ENCODE assay signal across 8 mouse cellular contexts in the genomic region with DNA sequence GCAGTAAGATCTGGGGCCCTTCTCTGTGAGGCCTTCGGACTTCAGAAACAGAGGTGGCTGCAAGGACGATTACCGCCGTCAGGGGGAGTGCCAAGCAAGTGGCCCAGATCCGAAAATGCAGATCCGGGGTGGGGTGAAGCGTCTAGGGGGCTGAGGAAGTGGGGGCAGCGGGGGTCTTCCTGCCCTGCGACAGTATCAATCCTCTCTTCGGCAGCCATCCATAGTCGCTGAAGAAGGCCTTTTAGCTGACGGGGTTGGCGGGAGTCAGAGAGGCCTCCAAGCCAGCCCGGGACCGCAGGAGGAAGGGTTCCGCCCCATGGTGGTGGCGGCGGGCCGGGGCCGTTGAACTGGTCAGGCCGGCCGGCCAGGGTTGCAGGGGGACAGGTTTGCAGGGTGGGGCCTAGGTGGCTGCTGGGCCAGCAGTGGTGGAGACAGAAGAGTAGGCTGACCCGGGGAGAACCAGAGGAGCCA. TPM values are rescaled to one million over a fixed set of nuclear protein-coding genes. Genes with fewer than 3 reads are reported as not detected.
DNase-seq lines count a peak whose midpoint lies in the region; ATAC-seq and TF ChIP-seq lines count a peak whose summit lies in the region.

No protein-coding gene starts in this region.

- 22% methylated on average over 20 of the region's 23 CpGs for WGBS in hindbrain, embryonic 15.5 days
- under 1% methylated on average over 23 of the region's 23 CpGs for WGBS in liver, adult 2 months
- WGBS in midbrain, postnatal 0 days = 17% methylated on average over 23 of the region's 23 CpGs
- 13% methylated on average over 23 of the region's 23 CpGs for WGBS in stomach, embryonic 14.5 days

- H3K9me3 ChIP-seq in hindbrain, embryonic 15.5 days = no peaks in the 10 kb centered on the region
- no peaks in the 10 kb centered on the region for H3K9me3 ChIP-seq in midbrain, postnatal 0 days (ENCODE audit: low read length)
- H3K9me3 ChIP-seq in stomach, embryonic 14.5 days (ENCODE audit: control insufficient read depth, low read depth, low read length) = no peaks in the 10 kb centered on the region

- H3K4me2 ChIP-seq in hindbrain, embryonic 15.5 days = peak overlapping the region; percentile 46
- H3K4me2 ChIP-seq in midbrain, postnatal 0 days (ENCODE audit: low read depth, low read length, poor library complexity, severe bottlenecking) = peak overlapping the region; percentile 7; the same call in 1 of the 2 replicates
- peak overlapping the region; percentile 45 for H3K4me2 ChIP-seq in stomach, embryonic 14.5 days (replicated peaks; ENCODE audit: low read depth, low read length)

- peaks cover 18% of the 10 kb centered on the region; the same call in 1 of the 2 replicates for H3K4me1 ChIP-seq in hindbrain, embryonic 15.5 days (replicated peaks)
- peaks cover 4% of the 10 kb centered on the region for H3K4me1 ChIP-seq in liver, adult 2 months (ENCODE audit: control insufficient read depth, insufficient read depth, low read length)
- no peaks in the 10 kb centered on the region for H3K4me1 ChIP-seq in midbrain, postnatal 0 days (ENCODE audit: insufficient read depth, low read length)
- H3K4me1 ChIP-seq in stomach, embryonic 14.5 days (ENCODE audit: control insufficient read depth, insufficient read depth, low read length) = no peaks in the 10 kb centered on the region

- no peaks in the 10 kb centered on the region for H3K27me3 ChIP-seq in hindbrain, embryonic 15.5 days
- no peaks in the 10 kb centered on the region for H3K27me3 ChIP-seq in liver, adult 2 months (ENCODE audit: control insufficient read depth, insufficient read depth, low read length)
- no peaks in the 10 kb centered on the region for H3K27me3 ChIP-seq in midbrain, postnatal 0 days (ENCODE audit: insufficient read depth, low read length)
- H3K27me3 ChIP-seq in stomach, embryonic 14.5 days (ENCODE audit: control insufficient read depth, insufficient read depth, low read length) = no peaks in the 10 kb centered on the region

- TF ChIP-seq CTCF in liver, adult 2 months (IDR thresholded peaks at IDR 0.05; ENCODE audit: low read depth, low read length) = peak; percentile 79
- TF ChIP-seq CTCF in midbrain, postnatal 0 days (IDR thresholded peaks at IDR 0.05) = peak; percentile 65

- H3K79me2 ChIP-seq in liver, adult 2 months (ENCODE audit: control insufficient read depth, insufficient read depth, low read length) = peaks cover 3% of the 10 kb centered on the region; the same call in 1 of the 2 replicates

- no peak overlapping the region for H3K27ac ChIP-seq in hindbrain, embryonic 15.5 days (replicated peaks)
- H3K27ac ChIP-seq in liver, adult 2 months (replicated peaks; ENCODE audit: insufficient read depth, low read depth, low read length) = no peak overlapping the region
- H3K27ac ChIP-seq in midbrain, postnatal 0 days (ENCODE audit: low read depth, low read length) = no peak overlapping the region
- H3K27ac ChIP-seq in stomach, embryonic 14.5 days (ENCODE audit: low read length) = peak overlapping the region; percentile 21; the same call in 1 of the 2 replicates

- H3K36me3 ChIP-seq in hindbrain, embryonic 15.5 days = no peaks in the 10 kb centered on the region
- H3K36me3 ChIP-seq in liver, adult 2 months (ENCODE audit: control insufficient read depth, insufficient read depth, low read length) = no peaks in the 10 kb centered on the region
- no peaks in the 10 kb centered on the region for H3K36me3 ChIP-seq in midbrain, postnatal 0 days (ENCODE audit: insufficient read depth, low read length)
- no peaks in the 10 kb centered on the region for H3K36me3 ChIP-seq in stomach, embryonic 14.5 days (ENCODE audit: control insufficient read depth, insufficient read depth, low read length)

- peak overlapping the region; percentile 29; the same call in 1 of the 2 replicates for H3K9ac ChIP-seq in hindbrain, embryonic 15.5 days
- peak overlapping the region; percentile 72 for H3K9ac ChIP-seq in liver, adult 2 months (ENCODE audit: low read depth, low read length)
- H3K9ac ChIP-seq in midbrain, postnatal 0 days (replicated peaks; ENCODE audit: low read length, poor library complexity, severe bottlenecking) = no peak overlapping the region
- peak overlapping the region; percentile 65; the same call in 1 of the 2 replicates for H3K9ac ChIP-seq in stomach, embryonic 14.5 days (replicated peaks; ENCODE audit: low read depth, low read length)

- 0 out of 2 replicates have a peak, but pooled peaks have one; percentile 29 for ATAC-seq in frontal cortex, adult (ENCODE audit: low TSS enrichment)
- ATAC-seq in hindbrain, embryonic 15.5 days (ENCODE audit: low FRiP score, low read depth) = no peak
- no peak for ATAC-seq in midbrain, postnatal 0 days (ENCODE audit: low FRiP score)
- ATAC-seq in stomach, embryonic 14.5 days (ENCODE audit: insufficient number of reproducible peaks, insufficient read depth, low FRiP score, low read depth) = peak; percentile 51

- peak overlapping the region; percentile 31 for H3K4me3 ChIP-seq in hindbrain, embryonic 15.5 days
- peak overlapping the region; percentile 77 for H3K4me3 ChIP-seq in liver, adult 2 months (ENCODE audit: insufficient read depth, low read depth, low read length)
- H3K4me3 ChIP-seq in midbrain, postnatal 0 days (ENCODE audit: low read depth, low read length) = 0 out of 2 replicates have a peak overlapping the region, but pooled peaks have one; percentile 5
- peak overlapping the region; percentile 37 for H3K4me3 ChIP-seq in stomach, embryonic 14.5 days (ENCODE audit: low read depth, low read length)

- DNase-seq in frontal cortex, postnatal 25 days (ENCODE audit: low spot score in 2 of 2) = no peak
- DNase-seq in c-Kit-positive CD71-positive TER-119-positive erythroid progenitor cells, embryonic 14.5 days (ENCODE audit: low spot score) = peak; percentile 24
- DNase-seq in gastrocnemius, adult 18-20 months (ENCODE audit: low spot score) = peak; percentile 61
- DNase-seq in liver, adult 2 months (ENCODE audit: extremely low read depth, low read depth, low spot score) = peak; percentile 39
- peak; percentile 35 for DNase-seq in midbrain, postnatal 0 days (ENCODE audit: low spot score)

- no peak for TF ChIP-seq POLR2A in liver, adult 2 months (IDR thresholded peaks at IDR 0.05; ENCODE audit: extremely low read depth, insufficient read depth, low read length)

RNA-seq across cellular contexts. Expression of gene Dlg3, which starts 6.9 kb away (rescaled TPM):
- total RNA-seq in gastrocnemius, adult 18-20 months (2021) = 1 to 10 TPM; 1.1 to 1.9 TPM
- polyA plus RNA-seq in hindbrain, embryonic 15.5 days (2015; fragmentation: Nextera tagmentation; extraction: Ambion mirVana) = 4.4 and 4.9 TPM in 2 replicates
- total RNA-seq in liver, adult 2 months (2014; rRNA removed) = 15.0 and 18.7 TPM in 2 replicates
- 5.0 and 6.2 TPM in 2 replicates for polyA plus RNA-seq in liver, adult 2 months (2012; rRNA removed)
- total RNA-seq in midbrain, postnatal 0 days (2014; rRNA removed) = 37.1 and 44.9 TPM in 2 replicates
- polyA plus RNA-seq in midbrain, postnatal 0 days (2015; fragmentation: Nextera tagmentation; extraction: Ambion mirVana) = 2.9 and 3.5 TPM in 2 replicates
- polyA plus RNA-seq in stomach, embryonic 14.5 days (2014; fragmentation: Nextera tagmentation; extraction: Ambion mirVana) = 9.6 and 14.5 TPM in 2 replicates

RNA-seq across cellular contexts. Expression of gene Gdpd2, which starts 44.7 kb away (rescaled TPM):
- not detected for total RNA-seq in gastrocnemius, adult 18-20 months (2021)
- 34.4 and 40.3 TPM in 2 replicates for polyA plus RNA-seq in hindbrain, embryonic 15.5 days (2015; fragmentation: Nextera tagmentation; extraction: Ambion mirVana)
- total RNA-seq in liver, adult 2 months (2014; rRNA removed) = not detected in 2 replicates
- not detected in 2 replicates for polyA plus RNA-seq in liver, adult 2 months (2012; rRNA removed)
- 37.4 and 42.5 TPM in 2 replicates for total RNA-seq in midbrain, postnatal 0 days (2014; rRNA removed)
- 43.8 and 47.7 TPM in 2 replicates for polyA plus RNA-seq in midbrain, postnatal 0 days (2015; fragmentation: Nextera tagmentation; extraction: Ambion mirVana)
- polyA plus RNA-seq in stomach, embryonic 14.5 days (2014; fragmentation: Nextera tagmentation; extraction: Ambion mirVana) = 2.3 and 2.9 TPM in 2 replicates

Comparison
In these comparisons a context has a peak if more than half of its experiments do, and no peak if none do; other contexts are left out.
1. ATAC-seq: peak in frontal cortex, adult (single experiment) and stomach, embryonic 14.5 days (single experiment); none in hindbrain, embryonic 15.5 days (single experiment) and midbrain, postnatal 0 days (single experiment).
2. DNase-seq: peak in c-Kit-positive CD71-positive TER-119-positive erythroid progenitor cells, embryonic 14.5 days (single experiment), gastrocnemius, adult 18-20 months (single experiment), liver, adult 2 months (single experiment) and midbrain, postnatal 0 days (single experiment); none in frontal cortex, postnatal 25 days (0 of 2).
3. H3K4me3 ChIP-seq: peak in every context shown above with its lines; median percentile 77 in liver, adult 2 months; 37 in stomach, embryonic 14.5 days; 31 in hindbrain, embryonic 15.5 days; 5 in midbrain, postnatal 0 days.
4. Peak in every context shown above with its lines, with median percentiles within 50 percentile points of each other: H3K4me2 ChIP-seq.